Mouse (Mus musculus): ENCODE measurements around the gene Galt. TPM values are rescaled to one million over a fixed set of nuclear protein-coding genes. Genes with fewer than 3 reads are reported as not detected.
"Not testable (repeated sequence)": the region's sequence is repeated elsewhere in the genome, so short reads cannot be mapped to it uniquely, and the experiment has no call there.

The Galt gene
- polyA plus RNA-seq, 1 experiment from 2014 or later = 52.7 TPM

- not testable (repeated sequence) for H3K4me3 ChIP-seq; H3K27me3 ChIP-seq (ENCODE audit: insufficient read depth, poor library complexity, severe bottlenecking); DNase-seq (ENCODE audit: low spot score); H3K27ac ChIP-seq; H3K4me1 ChIP-seq; H3K9me3 ChIP-seq
- 78% methylated on average over 10 of the region's 10 CpGs for WGBS
- peaks cover 18% of the 10 kb centered on the region for H3K36me3 ChIP-seq
These were observed 12.3 kb downstream of the Galt start for GRCm38 (mm10) chr4:41767301-41767700.

- H3K27me3 ChIP-seq (ENCODE audit: insufficient read depth, poor library complexity, severe bottlenecking); H3K36me3 ChIP-seq; H3K27ac ChIP-seq; H3K4me1 ChIP-seq; DNase-seq (ENCODE audit: low spot score); H3K9me3 ChIP-seq: not testable (repeated sequence)
- WGBS = 6% methylated on average over 9 of the region's 16 CpGs
- H3K4me3 ChIP-seq = peak overlapping the region; percentile 31; the same call in 1 of the 2 replicates
These were observed 17.9 kb downstream of the Galt start for GRCm38 (mm10) chr4:41772946-41773345.

GRCm38 (mm10) chr4:41773502-41773901 lies 18.5 kb downstream of the Galt start:
- not testable (repeated sequence) for H3K9me3 ChIP-seq; H3K27me3 ChIP-seq (ENCODE audit: insufficient read depth, poor library complexity, severe bottlenecking); H3K36me3 ChIP-seq; H3K4me1 ChIP-seq
- DNase-seq (ENCODE audit: low spot score) = peak; percentile 90
- peak overlapping the region; percentile 53 for H3K4me3 ChIP-seq
- WGBS = under 1% methylated on average over 25 of the region's 25 CpGs
- H3K27ac ChIP-seq = peak overlapping the region; percentile 74; the same call in 1 of the 2 replicates

GRCm38 (mm10) chr4:41774002-41774401 lies 19.0 kb downstream of the Galt start, which contains the start of gene Ccl27a:
Gene Ccl27a (minus strand): TSS chr4:41774247.
- peak; percentile 90 for DNase-seq (ENCODE audit: low spot score)
- H3K36me3 ChIP-seq = not testable (repeated sequence)

GRCm38 (mm10) chr4:41774506-41774905 lies 19.5 kb downstream of the Galt start:
- H3K9me3 ChIP-seq; H3K4me1 ChIP-seq; H3K27me3 ChIP-seq (ENCODE audit: insufficient read depth, poor library complexity, severe bottlenecking); DNase-seq (ENCODE audit: low spot score); H3K36me3 ChIP-seq: not testable (repeated sequence)
- Histone ChIP-seq H3K27ac (peak overlapping the region; percentile 70; the same call in 1 of the 2 replicates), H3K4me3 (peak overlapping the region; percentile 37)
- 62% methylated on average over 3 of the region's 3 CpGs for whole genome bisulfite sequencing

More at GRCm38 (mm10) chr4:41774002-41774401, 19.0 kb downstream of the Galt start, which contains the start of gene Ccl27a:
- H3K27ac ChIP-seq = peak within 1 kb of the TSS; percentile 74; the same call in 1 of the 2 replicates
- not testable (repeated sequence) for H3K27me3 ChIP-seq (ENCODE audit: insufficient read depth, poor library complexity, severe bottlenecking); H3K9me3 ChIP-seq; H3K4me1 ChIP-seq
- WGBS = 0% methylated on average over 12 of the region's 14 CpGs
- peak within 1 kb of the TSS; percentile 53 for H3K4me3 ChIP-seq

- not testable (repeated sequence) for DNase-seq (ENCODE audit: low spot score); H3K27ac ChIP-seq; H3K27me3 ChIP-seq (ENCODE audit: insufficient read depth, poor library complexity, severe bottlenecking); H3K4me3 ChIP-seq; H3K4me1 ChIP-seq; H3K36me3 ChIP-seq; H3K9me3 ChIP-seq
- 94% methylated on average over 1 of the region's 1 CpGs for WGBS
These were observed 20.8 kb downstream of the Galt start for GRCm38 (mm10) chr4:41775840-41776239.

- H3K4me3 ChIP-seq; H3K4me1 ChIP-seq; H3K27ac ChIP-seq; H3K36me3 ChIP-seq; H3K9me3 ChIP-seq; DNase-seq (ENCODE audit: low spot score); H3K27me3 ChIP-seq (ENCODE audit: insufficient read depth, poor library complexity, severe bottlenecking): not testable (repeated sequence)
- WGBS = 19% methylated on average over 9 of the region's 9 CpGs
These were observed 26.2 kb downstream of the Galt start for GRCm38 (mm10) chr4:41781271-41781670.

- H3K4me3 ChIP-seq = peak overlapping the region; percentile 36; the same call in 1 of the 2 replicates
- peak overlapping the region; percentile 36; the same call in 1 of the 2 replicates for H3K27ac ChIP-seq
- whole genome bisulfite sequencing = 9% methylated on average over 18 of the region's 21 CpGs
- H3K4me1 ChIP-seq; DNase-seq (ENCODE audit: low spot score); H3K36me3 ChIP-seq; H3K9me3 ChIP-seq; H3K27me3 ChIP-seq (ENCODE audit: insufficient read depth, poor library complexity, severe bottlenecking): not testable (repeated sequence)
These were observed 26.9 kb downstream of the Galt start for GRCm38 (mm10) chr4:41781748-41782485.

- not testable (repeated sequence) for H3K36me3 ChIP-seq; H3K27me3 ChIP-seq (ENCODE audit: insufficient read depth, poor library complexity, severe bottlenecking); H3K9me3 ChIP-seq; H3K27ac ChIP-seq; H3K4me1 ChIP-seq; DNase-seq (ENCODE audit: low spot score); H3K4me3 ChIP-seq
- 32% methylated on average over 4 of the region's 4 CpGs for WGBS
These were observed 27.7 kb downstream of the Galt start for GRCm38 (mm10) chr4:41782711-41783110.

- not testable (repeated sequence) for DNase-seq (ENCODE audit: low spot score); H3K27ac ChIP-seq; H3K4me1 ChIP-seq; H3K4me3 ChIP-seq; H3K27me3 ChIP-seq (ENCODE audit: insufficient read depth, poor library complexity, severe bottlenecking); H3K36me3 ChIP-seq; H3K9me3 ChIP-seq
- 44% methylated on average over 3 of the region's 3 CpGs for WGBS
These were observed 28.2 kb downstream of the Galt start for GRCm38 (mm10) chr4:41783197-41783596.

Other genes with a start within 250 kb of the Galt start
- 1.0 TPM in 1 of 2 replicates, not detected in the other for gene 1110017D15Rik, start 237.9 kb upstream of the Galt start, polyA plus RNA-seq (2016; fragmentation: Nextera tagmentation; extraction: Ambion mirVana)
- 1.5 and 2.2 TPM in 2 replicates for gene Fam219a, start 185.7 kb upstream of the Galt start, polyA plus RNA-seq (2016; fragmentation: Nextera tagmentation; extraction: Ambion mirVana)
- gene Dnaic1, start 185.5 kb upstream of the Galt start, polyA plus RNA-seq (2016; fragmentation: Nextera tagmentation; extraction: Ambion mirVana) = 1.4 and 1.7 TPM in 2 replicates
- gene Enho, start 114.9 kb upstream of the Galt start, polyA plus RNA-seq (2016; fragmentation: Nextera tagmentation; extraction: Ambion mirVana) = 5.3 and 8.9 TPM in 2 replicates
- gene Cntfr, start 58.1 kb upstream of the Galt start, polyA plus RNA-seq (2016; fragmentation: Nextera tagmentation; extraction: Ambion mirVana) = 2.6 and 8.9 TPM in 2 replicates
- 144 and 147 TPM in 2 replicates for gene Il11ra1, start 55.2 kb upstream of the Galt start, polyA plus RNA-seq (2016; fragmentation: Nextera tagmentation; extraction: Ambion mirVana)
- 54.5 and 71.3 TPM in 2 replicates for gene Rpp25l, start 41.7 kb upstream of the Galt start, polyA plus RNA-seq (2016; fragmentation: Nextera tagmentation; extraction: Ambion mirVana)
- 143 and 146 TPM in 2 replicates for gene Dctn3, start 32.1 kb upstream of the Galt start, polyA plus RNA-seq (2016; fragmentation: Nextera tagmentation; extraction: Ambion mirVana)
- gene Arid3c, start 24.1 kb upstream of the Galt start, polyA plus RNA-seq (2016; fragmentation: Nextera tagmentation; extraction: Ambion mirVana) = not detected in 2 replicates
- 79.3 and 97.8 TPM in 2 replicates for gene Sigmar1, start 929 bp downstream of the Galt start, polyA plus RNA-seq (2016; fragmentation: Nextera tagmentation; extraction: Ambion mirVana)
- 38.1 and 39.7 TPM in 2 replicates for gene Ccl27a, start 19.0 kb downstream of the Galt start, polyA plus RNA-seq (2016; fragmentation: Nextera tagmentation; extraction: Ambion mirVana)
- gene Gm21541, start 148.4 kb downstream of the Galt start, polyA plus RNA-seq (2016; fragmentation: Nextera tagmentation; extraction: Ambion mirVana) = not detected in 2 replicates
- 1.2 and 1.7 TPM in 2 replicates for gene Gm20878, start 186.3 kb downstream of the Galt start, polyA plus RNA-seq (2016; fragmentation: Nextera tagmentation; extraction: Ambion mirVana)
- 0.06 and 0.07 TPM in 2 replicates for gene Fam205a4, start 210.8 kb downstream of the Galt start, polyA plus RNA-seq (2016; fragmentation: Nextera tagmentation; extraction: Ambion mirVana)